Mouse (Mus musculus): ENCODE measurements at regions not wholly inside any gene's neighbourhood (a gene's known extent, or its start where the extent isn't known, plus 50 kb on each side); places are given as distances from the start of the nearest gene placed in this dataset.
A peak's percentile ranks its signal among the peaks of the same experiment; 100 is the strongest.

- H3K36me3 ChIP-seq (ENCODE audit: control insufficient read depth, insufficient read depth, low read length) = no peaks in the 10 kb centered on the region
- no peak for ATAC-seq
- WGBS = 96% methylated on average over 8 of the region's 8 CpGs
- no peak overlapping the region for H3K27ac ChIP-seq (ENCODE audit: low read depth, low read length)
- DNase-seq (ENCODE audit: low spot score) = no peak
- no peaks in the 10 kb centered on the region for H3K9me3 ChIP-seq (replicated peaks; ENCODE audit: control insufficient read depth, low read length)
- H3K4me2 ChIP-seq (ENCODE audit: low read length) = no peak overlapping the region
- H3K4me1 ChIP-seq (ENCODE audit: control insufficient read depth, insufficient read depth, low read length) = 0 out of 2 replicates have a peak, but pooled peaks cover 3% of the 10 kb centered on the region
- H3K4me3 ChIP-seq (ENCODE audit: low read depth, low read length) = no peak overlapping the region
- no peak overlapping the region for H3K9ac ChIP-seq (ENCODE audit: low read length)
- H3K27me3 ChIP-seq (replicated peaks; ENCODE audit: control insufficient read depth, insufficient read depth, low read length) = no peaks in the 10 kb centered on the region
Observed at GRCm38 (mm10) chr3:58090396-58090795, 242.5 kb upstream of the Pfn2 start.

GRCm38 (mm10) chr3:58091466-58092176 lies 243.7 kb upstream of the Pfn2 start:
- H3K4me3 ChIP-seq (ENCODE audit: low read depth, low read length) = no peak overlapping the region
- H3K4me2 ChIP-seq (ENCODE audit: low read length) = no peak overlapping the region
- no peak overlapping the region for H3K27ac ChIP-seq (ENCODE audit: low read depth, low read length)
- no peaks in the 10 kb centered on the region for H3K36me3 ChIP-seq (ENCODE audit: control insufficient read depth, insufficient read depth, low read length)
- no peaks in the 10 kb centered on the region for H3K27me3 ChIP-seq (replicated peaks; ENCODE audit: control insufficient read depth, insufficient read depth, low read length)
- ATAC-seq (no peak), DNase-seq (ENCODE audit: low spot score) (no peak)
- 0 out of 2 replicates have a peak, but pooled peaks cover 3% of the 10 kb centered on the region for H3K4me1 ChIP-seq (ENCODE audit: control insufficient read depth, insufficient read depth, low read length)
- no peak overlapping the region for H3K9ac ChIP-seq (ENCODE audit: low read length)
- no peaks in the 10 kb centered on the region for H3K9me3 ChIP-seq (replicated peaks; ENCODE audit: control insufficient read depth, low read length)
- 88% methylated on average over 6 of the region's 6 CpGs for WGBS

- no peak overlapping the region for H3K27ac ChIP-seq (ENCODE audit: low read depth, low read length)
- no peak overlapping the region for H3K4me3 ChIP-seq (ENCODE audit: low read depth, low read length)
- WGBS = 80% methylated on average over 5 of the region's 5 CpGs
- ATAC-seq (no peak), DNase-seq (ENCODE audit: low spot score) (no peak)
- H3K36me3 ChIP-seq (ENCODE audit: control insufficient read depth, insufficient read depth, low read length) = no peaks in the 10 kb centered on the region
- no peak overlapping the region for H3K4me2 ChIP-seq (ENCODE audit: low read length)
- H3K9ac ChIP-seq (ENCODE audit: low read length) = no peak overlapping the region
- H3K4me1 ChIP-seq (ENCODE audit: control insufficient read depth, insufficient read depth, low read length) = 0 out of 2 replicates have a peak, but pooled peaks cover 5% of the 10 kb centered on the region
- H3K27me3 ChIP-seq (replicated peaks; ENCODE audit: control insufficient read depth, insufficient read depth, low read length) = no peaks in the 10 kb centered on the region
- no peaks in the 10 kb centered on the region for H3K9me3 ChIP-seq (replicated peaks; ENCODE audit: control insufficient read depth, low read length)
Observed at GRCm38 (mm10) chr3:58110911-58111476, 263.1 kb upstream of the Pfn2 start.

- ATAC-seq = peak; percentile 67
- Histone ChIP-seq H3K4me3 (ENCODE audit: low read depth, low read length) (no peak overlapping the region), H3K4me1 (ENCODE audit: control insufficient read depth, insufficient read depth, low read length) (0 out of 2 replicates have a peak, but pooled peaks cover 5% of the 10 kb centered on the region), H3K27me3 (replicated peaks; ENCODE audit: control insufficient read depth, insufficient read depth, low read length) (no peaks in the 10 kb centered on the region), H3K9ac (ENCODE audit: low read length) (no peak overlapping the region), H3K27ac (ENCODE audit: low read depth, low read length) (no peak overlapping the region), H3K9me3 (replicated peaks; ENCODE audit: control insufficient read depth, low read length) (no peaks in the 10 kb centered on the region), H3K4me2 (ENCODE audit: low read length) (no peak overlapping the region), H3K36me3 (ENCODE audit: control insufficient read depth, insufficient read depth, low read length) (no peaks in the 10 kb centered on the region)
- WGBS = 16% methylated on average over 7 of the region's 7 CpGs
- DNase-seq (ENCODE audit: low spot score) = peak; percentile 51
Observed at GRCm38 (mm10) chr3:58112431-58112856, 264.6 kb upstream of the Pfn2 start.

GRCm38 (mm10) chr3:58113941-58114340 lies 266.1 kb upstream of the Pfn2 start:
- DNase-seq (ENCODE audit: low spot score) = peak; percentile 35

GRCm38 (mm10) chr3:58115511-58115910 lies 267.6 kb upstream of the Pfn2 start:
- Histone ChIP-seq H3K4me2 (ENCODE audit: low read length) (no peak overlapping the region), H3K4me1 (ENCODE audit: control insufficient read depth, insufficient read depth, low read length) (0 out of 2 replicates have a peak, but pooled peaks cover 5% of the 10 kb centered on the region), H3K36me3 (ENCODE audit: control insufficient read depth, insufficient read depth, low read length) (no peaks in the 10 kb centered on the region), H3K9ac (ENCODE audit: low read length) (no peak overlapping the region), H3K27ac (ENCODE audit: low read depth, low read length) (no peak overlapping the region), H3K27me3 (replicated peaks; ENCODE audit: control insufficient read depth, insufficient read depth, low read length) (no peaks in the 10 kb centered on the region), H3K4me3 (ENCODE audit: low read depth, low read length) (no peak overlapping the region), H3K9me3 (replicated peaks; ENCODE audit: control insufficient read depth, low read length) (no peaks in the 10 kb centered on the region)
- no peak for ATAC-seq
- WGBS = 43% methylated on average over 1 of the region's 1 CpGs
- DNase-seq (ENCODE audit: low spot score) = no peak

More at GRCm38 (mm10) chr3:58113941-58114340, 266.1 kb upstream of the Pfn2 start:
- H3K4me2 ChIP-seq (ENCODE audit: low read length) = no peak overlapping the region
- H3K4me3 ChIP-seq (ENCODE audit: low read depth, low read length) = no peak overlapping the region
- no peak overlapping the region for H3K9ac ChIP-seq (ENCODE audit: low read length)
- no peaks in the 10 kb centered on the region for H3K27me3 ChIP-seq (replicated peaks; ENCODE audit: control insufficient read depth, insufficient read depth, low read length)
- H3K9me3 ChIP-seq (replicated peaks; ENCODE audit: control insufficient read depth, low read length) = no peaks in the 10 kb centered on the region
- 92% methylated on average over 7 of the region's 7 CpGs for WGBS
- no peaks in the 10 kb centered on the region for H3K36me3 ChIP-seq (ENCODE audit: control insufficient read depth, insufficient read depth, low read length)
- 0 out of 2 replicates have a peak, but pooled peaks have one; percentile 33 for ATAC-seq
- no peak overlapping the region for H3K27ac ChIP-seq (ENCODE audit: low read depth, low read length)
- 0 out of 2 replicates have a peak, but pooled peaks cover 5% of the 10 kb centered on the region for H3K4me1 ChIP-seq (ENCODE audit: control insufficient read depth, insufficient read depth, low read length)

GRCm38 (mm10) chr3:58116848-58117247 lies 269.0 kb upstream of the Pfn2 start:
- DNase-seq (ENCODE audit: low spot score) (no peak), ATAC-seq (no peak)
- H3K4me1 ChIP-seq (ENCODE audit: control insufficient read depth, insufficient read depth, low read length) = 0 out of 2 replicates have a peak, but pooled peaks cover 5% of the 10 kb centered on the region
- no peak overlapping the region for H3K27ac ChIP-seq (ENCODE audit: low read depth, low read length)
- H3K4me3 ChIP-seq (ENCODE audit: low read depth, low read length) = no peak overlapping the region
- no peaks in the 10 kb centered on the region for H3K36me3 ChIP-seq (ENCODE audit: control insufficient read depth, insufficient read depth, low read length)
- no peaks in the 10 kb centered on the region for H3K9me3 ChIP-seq (replicated peaks; ENCODE audit: control insufficient read depth, low read length)
- no peak overlapping the region for H3K9ac ChIP-seq (ENCODE audit: low read length)
- WGBS = 86% methylated on average over 7 of the region's 7 CpGs
- H3K4me2 ChIP-seq (ENCODE audit: low read length) = no peak overlapping the region
- no peaks in the 10 kb centered on the region for H3K27me3 ChIP-seq (replicated peaks; ENCODE audit: control insufficient read depth, insufficient read depth, low read length)

- Histone ChIP-seq H3K9me3 (replicated peaks; ENCODE audit: control insufficient read depth, low read length) (no peaks in the 10 kb centered on the region), H3K4me3 (ENCODE audit: low read depth, low read length) (no peak overlapping the region), H3K4me1 (ENCODE audit: control insufficient read depth, insufficient read depth, low read length) (no peaks in the 10 kb centered on the region), H3K4me2 (ENCODE audit: low read length) (no peak overlapping the region), H3K27me3 (replicated peaks; ENCODE audit: control insufficient read depth, insufficient read depth, low read length) (no peaks in the 10 kb centered on the region), H3K36me3 (ENCODE audit: control insufficient read depth, insufficient read depth, low read length) (no peaks in the 10 kb centered on the region), H3K27ac (ENCODE audit: low read depth, low read length) (no peak overlapping the region), H3K9ac (ENCODE audit: low read length) (no peak overlapping the region)
- 66% methylated on average over 3 of the region's 3 CpGs for WGBS
- no peak for DNase-seq (ENCODE audit: low spot score)
- no peak for ATAC-seq
Observed at GRCm38 (mm10) chr3:58120051-58120450, 272.2 kb upstream of the Pfn2 start.
